Mouse (Mus musculus): ENCODE data around the gene Shc1.

DNA sequence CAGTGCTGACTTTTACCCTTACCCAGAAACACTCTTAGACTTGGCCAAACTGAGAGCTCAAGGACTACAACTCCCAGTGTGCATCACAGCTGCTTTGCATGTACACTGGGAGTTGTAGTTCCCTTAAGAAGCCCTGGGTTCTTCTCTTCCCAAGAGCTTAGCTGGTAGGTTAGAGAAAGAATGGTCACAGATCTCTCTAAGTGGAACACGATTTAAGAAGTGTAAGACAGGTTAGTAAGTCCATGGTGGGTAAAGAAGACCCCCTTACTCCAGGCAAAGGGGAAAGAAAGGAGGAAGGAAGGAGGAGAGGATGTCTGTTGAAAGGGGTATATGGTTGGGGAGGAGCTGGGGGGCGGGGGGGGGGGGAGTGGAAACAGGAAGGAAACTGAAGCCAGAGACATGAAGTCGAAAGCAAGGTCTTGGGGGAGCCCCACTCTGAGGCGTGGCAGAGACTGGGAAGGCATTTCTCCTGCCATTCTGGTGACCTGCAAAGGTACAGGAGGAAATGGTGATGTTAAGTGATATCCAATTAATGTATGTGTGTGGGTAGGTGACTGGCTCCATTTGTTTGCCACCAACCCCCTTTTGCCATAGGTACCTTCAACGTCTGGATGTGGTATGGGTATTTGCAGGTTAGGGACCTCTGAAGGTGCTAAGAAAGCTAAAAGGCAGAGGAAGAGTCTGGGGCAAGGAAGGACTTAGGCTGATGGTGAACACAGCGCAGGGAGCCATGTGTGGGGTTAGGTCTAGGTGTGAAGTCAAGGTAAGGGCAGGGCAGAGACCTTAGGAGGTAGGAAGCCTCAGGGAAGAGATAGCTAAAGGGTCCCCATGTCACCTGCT is 29.1 kb upstream of the Shc1 start:
- TF ChIP-seq FOSL1 (IDR thresholded peaks at IDR 0.05; ENCODE audit: insufficient read depth, low read length, poor library complexity, severe bottlenecking) (no peak), MYOD1 (IDR thresholded peaks at IDR 0.05; ENCODE audit: control insufficient read depth, insufficient read length, low read depth) (no peak)
